Mouse (Mus musculus): Measurements from ENCODE around the gene Ndst2. TPM values are rescaled to one million over a fixed set of nuclear protein-coding genes. Genes with fewer than 3 reads are reported as not detected.

The Ndst2 gene
- polyA plus RNA-seq, 1 experiment from 2014 or later = 24.4 TPM

GRCm38 (mm10) chr14:20700362-20700761 is 34.0 kb downstream of the Ndst2 start:
- H3K9ac ChIP-seq (ENCODE audit: low read length) = no peak overlapping the region
- peaks cover 12% of the 10 kb centered on the region for H3K4me1 ChIP-seq (ENCODE audit: control insufficient read depth, insufficient read depth, low read length)
- no peaks in the 10 kb centered on the region for H3K27me3 ChIP-seq (ENCODE audit: control insufficient read depth, insufficient read depth, low read length)
- H3K36me3 ChIP-seq (ENCODE audit: control insufficient read depth, insufficient read depth, low read length) = no peaks in the 10 kb centered on the region
- H3K4me2 ChIP-seq (ENCODE audit: low read depth) = no peak overlapping the region
- 85% methylated on average over 3 of the region's 3 CpGs for WGBS
- no peak for ATAC-seq (ENCODE audit: insufficient read depth, low FRiP score, low TSS enrichment)
- no peak overlapping the region for H3K27ac ChIP-seq (ENCODE audit: low read depth, low read length)
- no peak overlapping the region for H3K4me3 ChIP-seq (ENCODE audit: low read depth, low read length)
- DNase-seq (ENCODE audit: low spot score) = no peak
- no peaks in the 10 kb centered on the region for H3K9me3 ChIP-seq (ENCODE audit: control insufficient read depth, low read length)

GRCm38 (mm10) chr14:20698515-20698914 is 35.8 kb downstream of the Ndst2 start:
- 93% methylated on average over 2 of the region's 2 CpGs for WGBS
- no peak overlapping the region for H3K4me3 ChIP-seq (ENCODE audit: low read depth, low read length)
- no peak overlapping the region for H3K9ac ChIP-seq (ENCODE audit: low read length)
- peaks cover 16% of the 10 kb centered on the region for H3K4me1 ChIP-seq (ENCODE audit: control insufficient read depth, insufficient read depth, low read length)
- no peak overlapping the region for H3K27ac ChIP-seq (ENCODE audit: low read depth, low read length)
- DNase-seq (ENCODE audit: low spot score) (no peak), ATAC-seq (ENCODE audit: insufficient read depth, low FRiP score, low TSS enrichment) (no peak)
- H3K4me2 ChIP-seq (ENCODE audit: low read depth) = no peak overlapping the region
- H3K27me3 ChIP-seq (ENCODE audit: control insufficient read depth, insufficient read depth, low read length) = no peaks in the 10 kb centered on the region
- no peaks in the 10 kb centered on the region for H3K9me3 ChIP-seq (ENCODE audit: control insufficient read depth, low read length)
- no peaks in the 10 kb centered on the region for H3K36me3 ChIP-seq (ENCODE audit: control insufficient read depth, insufficient read depth, low read length)

- WGBS = 36% methylated on average over 1 of the region's 1 CpGs
- ATAC-seq (ENCODE audit: insufficient read depth, low FRiP score, low TSS enrichment) = no peak
- no peak overlapping the region for H3K9ac ChIP-seq (ENCODE audit: low read length)
- H3K27me3 ChIP-seq (ENCODE audit: control insufficient read depth, insufficient read depth, low read length) = no peaks in the 10 kb centered on the region
- peak overlapping the region; percentile 76 for H3K4me2 ChIP-seq (ENCODE audit: low read depth)
- H3K27ac ChIP-seq (ENCODE audit: low read depth, low read length) = no peak overlapping the region
- H3K9me3 ChIP-seq (ENCODE audit: control insufficient read depth, low read length) = no peaks in the 10 kb centered on the region
- peaks cover 16% of the 10 kb centered on the region for H3K4me1 ChIP-seq (ENCODE audit: control insufficient read depth, insufficient read depth, low read length)
- H3K4me3 ChIP-seq (ENCODE audit: low read depth, low read length) = peak overlapping the region; percentile 65; the same call in 1 of the 2 replicates
- DNase-seq (ENCODE audit: low spot score) = peak; percentile 30
- peaks cover 4% of the 10 kb centered on the region; the same call in 1 of the 2 replicates for H3K36me3 ChIP-seq (ENCODE audit: control insufficient read depth, insufficient read depth, low read length)
These were observed 37.4 kb downstream of the Ndst2 start for GRCm38 (mm10) chr14:20696986-20697385.

GRCm38 (mm10) chr14:20695761-20696520 is 38.4 kb downstream of the Ndst2 start:
- Histone ChIP-seq H3K27ac (ENCODE audit: low read depth, low read length) (no peak overlapping the region), H3K9ac (ENCODE audit: low read length) (peak overlapping the region; percentile 69), H3K36me3 (ENCODE audit: control insufficient read depth, insufficient read depth, low read length) (peaks cover 12% of the 10 kb centered on the region), H3K4me2 (ENCODE audit: low read depth) (peak overlapping the region; percentile 76), H3K27me3 (ENCODE audit: control insufficient read depth, insufficient read depth, low read length) (no peaks in the 10 kb centered on the region), H3K9me3 (ENCODE audit: control insufficient read depth, low read length) (no peaks in the 10 kb centered on the region), H3K4me1 (ENCODE audit: control insufficient read depth, insufficient read depth, low read length) (peaks cover 16% of the 10 kb centered on the region), H3K4me3 (ENCODE audit: low read depth, low read length) (peak overlapping the region; percentile 65)
- peak; percentile 51; the same call in 1 of the 2 replicates for ATAC-seq (ENCODE audit: insufficient read depth, low FRiP score, low TSS enrichment)
- no peak for DNase-seq (ENCODE audit: low spot score)
- WGBS = 13% methylated on average over 27 of the region's 27 CpGs

- under 1% methylated on average over 103 of the region's 111 CpGs for WGBS
- Histone ChIP-seq H3K4me3 (ENCODE audit: low read depth, low read length) (peak within 1 kb of the TSS; percentile 65), H3K36me3 (ENCODE audit: control insufficient read depth, insufficient read depth, low read length) (peaks cover 15% of the 10 kb centered on the region), H3K9me3 (ENCODE audit: control insufficient read depth, low read length) (no peaks in the 10 kb centered on the region), H3K9ac (ENCODE audit: low read length) (peak within 1 kb of the TSS; percentile 69), H3K4me2 (ENCODE audit: low read depth) (peak within 1 kb of the TSS; percentile 76), H3K4me1 (ENCODE audit: control insufficient read depth, insufficient read depth, low read length) (peaks cover 16% of the 10 kb centered on the region), H3K27ac (ENCODE audit: low read depth, low read length) (peak within 1 kb of the TSS; percentile 89), H3K27me3 (ENCODE audit: control insufficient read depth, insufficient read depth, low read length) (no peaks in the 10 kb centered on the region)
- DNase-seq (ENCODE audit: low spot score) = peak; percentile 89
- ATAC-seq (ENCODE audit: insufficient read depth, low FRiP score, low TSS enrichment) = peak; percentile 89
These were observed 39.2 kb downstream of the Ndst2 start, which contains the start of gene Fut11 for GRCm38 (mm10) chr14:20694884-20695760. Gene Fut11 (plus strand): TSS chr14:20694968.

GRCm38 (mm10) chr14:20694185-20694883 is 40.0 kb downstream of the Ndst2 start:
- Histone ChIP-seq H3K9ac (ENCODE audit: low read length) (peak overlapping the region; percentile 69), H3K4me3 (ENCODE audit: low read depth, low read length) (peak overlapping the region; percentile 65), H3K27ac (ENCODE audit: low read depth, low read length) (peak overlapping the region; percentile 89), H3K27me3 (ENCODE audit: control insufficient read depth, insufficient read depth, low read length) (no peaks in the 10 kb centered on the region), H3K4me1 (ENCODE audit: control insufficient read depth, insufficient read depth, low read length) (peaks cover 16% of the 10 kb centered on the region), H3K4me2 (ENCODE audit: low read depth) (peak overlapping the region; percentile 76), H3K36me3 (ENCODE audit: control insufficient read depth, insufficient read depth, low read length) (peaks cover 16% of the 10 kb centered on the region), H3K9me3 (ENCODE audit: control insufficient read depth, low read length) (no peaks in the 10 kb centered on the region)
- peak; percentile 23 for DNase-seq (ENCODE audit: low spot score)
- ATAC-seq (ENCODE audit: insufficient read depth, low FRiP score, low TSS enrichment) = peak; percentile 23; the same call in 1 of the 2 replicates
- 53% methylated on average over 13 of the region's 13 CpGs for WGBS

GRCm38 (mm10) chr14:20693589-20694101 is 40.7 kb downstream of the Ndst2 start:
- WGBS = 95% methylated on average over 10 of the region's 10 CpGs
- no peak overlapping the region for H3K9ac ChIP-seq (ENCODE audit: low read length)
- peaks cover 16% of the 10 kb centered on the region for H3K4me1 ChIP-seq (ENCODE audit: control insufficient read depth, insufficient read depth, low read length)
- DNase-seq (ENCODE audit: low spot score) = no peak
- peaks cover 23% of the 10 kb centered on the region for H3K36me3 ChIP-seq (ENCODE audit: control insufficient read depth, insufficient read depth, low read length)
- H3K9me3 ChIP-seq (ENCODE audit: control insufficient read depth, low read length) = no peaks in the 10 kb centered on the region
- no peak overlapping the region for H3K4me2 ChIP-seq (ENCODE audit: low read depth)
- H3K4me3 ChIP-seq (ENCODE audit: low read depth, low read length) = no peak overlapping the region
- ATAC-seq (ENCODE audit: insufficient read depth, low FRiP score, low TSS enrichment) = no peak
- no peak overlapping the region for H3K27ac ChIP-seq (ENCODE audit: low read depth, low read length)
- H3K27me3 ChIP-seq (ENCODE audit: control insufficient read depth, insufficient read depth, low read length) = no peaks in the 10 kb centered on the region

- Histone ChIP-seq H3K27ac (ENCODE audit: low read depth, low read length) (no peak overlapping the region), H3K9ac (ENCODE audit: low read length) (no peak overlapping the region), H3K9me3 (ENCODE audit: control insufficient read depth, low read length) (no peaks in the 10 kb centered on the region), H3K4me3 (ENCODE audit: low read depth, low read length) (no peak overlapping the region), H3K4me1 (ENCODE audit: control insufficient read depth, insufficient read depth, low read length) (peaks cover 12% of the 10 kb centered on the region), H3K4me2 (ENCODE audit: low read depth) (no peak overlapping the region), H3K36me3 (ENCODE audit: control insufficient read depth, insufficient read depth, low read length) (peaks cover 32% of the 10 kb centered on the region), H3K27me3 (ENCODE audit: control insufficient read depth, insufficient read depth, low read length) (no peaks in the 10 kb centered on the region)
- DNase-seq (ENCODE audit: low spot score) (no peak), ATAC-seq (ENCODE audit: insufficient read depth, low FRiP score, low TSS enrichment) (no peak)
- WGBS = 92% methylated on average over 6 of the region's 6 CpGs
These were observed 42.6 kb downstream of the Ndst2 start for GRCm38 (mm10) chr14:20691772-20692171.
